Mouse (Mus musculus) brain, embryonic 14.5 days (tissue): ENCODE data around the gene Fgr. TPM values are rescaled to one million over a fixed set of nuclear protein-coding genes. Genes with fewer than 3 reads are reported as not detected.
"Not testable (repeated sequence)": the region's sequence is repeated elsewhere in the genome, so short reads cannot be mapped to it uniquely, and the experiment has no call there.

Experiments used
- DNase-seq: peaks from one replicate; pipeline ENCODE4 v3.0.0-alpha.2; 2011; ENCODE audit warnings: low read depth
- CTCF ChIP-seq: fragments of 200-500 bp; IDR thresholded peaks from 2 replicates; pipeline ENCODE4 v1.5.1; 2012; ENCODE audit warnings: inconsistent platforms, mild to moderate bottlenecking, moderate library complexity, borderline replicate concordance; ENCODE audit not compliant: insufficient read depth, insufficient read length; ENCODE audit errors: extremely low read depth
- POLR2A ChIP-seq: fragments of 200-500 bp; IDR thresholded peaks from 2 replicates; pipeline ENCODE4 v1.6.1; 2012; ENCODE audit warnings: mild to moderate bottlenecking, inconsistent platforms, borderline replicate concordance; ENCODE audit not compliant: poor library complexity, insufficient read depth, insufficient read length, severe bottlenecking; ENCODE audit errors: extremely low read depth
- polyA plus RNA-seq: library from polyadenylated mRNA; depleted of rRNA; stranded (reverse); fragments of >200 nt; gene quantifications from 2 replicates; pipeline ENCODE4 v1.2.3, GENCODE M21; 2012

Fgr gene
- polyA plus RNA-seq, 1 experiment, result 0.15 TPM

DNA sequence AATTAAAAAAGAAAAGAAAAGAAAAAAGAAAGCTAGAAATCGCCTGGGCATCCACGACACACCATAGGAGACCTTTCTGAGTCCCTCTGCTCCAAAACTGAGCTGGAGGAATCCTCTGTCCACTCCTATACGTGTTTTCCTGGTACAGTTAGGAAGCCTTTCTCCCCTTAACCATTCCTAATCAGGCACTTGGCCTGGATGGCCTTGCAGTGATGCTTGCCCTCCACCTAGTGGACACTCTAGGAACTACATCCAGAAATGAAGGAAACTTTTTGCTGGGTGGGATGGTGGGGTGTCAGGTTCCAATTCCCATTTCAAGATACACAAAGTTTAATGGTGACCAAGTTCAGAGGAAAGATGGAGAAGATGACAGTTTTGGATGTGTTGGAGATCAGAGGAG, 31.3 kb downstream of the Fgr start:
- peak; percentile 95 for TF ChIP-seq CTCF
- TF ChIP-seq POLR2A, result no peak

GRCm38 (mm10) chr4:133005885-133006451, 32.1 kb downstream of the Fgr start:
- not testable (repeated sequence) for DNase-seq

More for the DNA sequence above, 31.3 kb downstream of the Fgr start:
- DNase-seq, result peak; percentile 85

DNA sequence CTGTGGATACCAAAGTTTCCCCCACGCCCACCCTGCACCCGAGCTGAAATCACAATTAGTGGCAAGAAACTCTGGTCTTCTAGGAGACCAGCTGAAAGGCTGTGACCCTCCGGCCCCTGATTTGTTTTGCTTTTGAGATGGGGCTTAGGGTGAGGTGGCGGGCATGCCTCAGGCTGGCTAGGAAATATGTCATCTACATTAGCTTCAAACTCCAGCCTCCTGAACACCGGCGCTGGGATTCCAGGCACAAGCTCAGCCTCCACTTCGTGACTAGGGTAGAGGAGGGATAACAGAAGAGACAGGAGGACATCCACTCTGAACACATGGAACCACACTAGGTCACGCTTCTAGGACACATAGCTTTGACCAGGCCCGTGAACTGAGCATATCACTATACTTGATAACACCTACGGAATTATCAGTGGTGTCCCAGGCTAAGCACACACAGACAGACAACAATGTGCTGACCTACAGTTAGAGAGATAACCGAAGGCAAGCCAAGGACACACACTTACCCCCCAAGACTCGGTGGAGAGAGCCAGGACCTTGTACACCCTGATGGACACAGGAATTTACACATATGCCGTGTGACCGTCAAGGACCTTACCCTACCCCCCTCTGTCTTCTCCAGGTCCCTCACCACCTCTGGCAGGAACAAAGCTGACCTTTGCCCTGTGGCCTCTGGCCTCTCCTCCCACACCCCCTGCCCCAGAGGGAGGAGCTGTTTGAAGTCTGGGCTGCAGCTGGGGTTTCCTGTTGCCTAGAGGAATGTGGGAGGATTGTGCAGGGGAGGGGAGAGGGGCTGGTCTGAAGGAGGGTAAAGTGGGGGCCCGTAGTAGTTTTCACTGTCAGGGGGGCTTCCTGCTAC, 33.9 kb downstream of the Fgr start:
- DNase-seq, result no peak
- TF ChIP-seq CTCF, result no peak
- no peak for TF ChIP-seq POLR2A

DNA sequence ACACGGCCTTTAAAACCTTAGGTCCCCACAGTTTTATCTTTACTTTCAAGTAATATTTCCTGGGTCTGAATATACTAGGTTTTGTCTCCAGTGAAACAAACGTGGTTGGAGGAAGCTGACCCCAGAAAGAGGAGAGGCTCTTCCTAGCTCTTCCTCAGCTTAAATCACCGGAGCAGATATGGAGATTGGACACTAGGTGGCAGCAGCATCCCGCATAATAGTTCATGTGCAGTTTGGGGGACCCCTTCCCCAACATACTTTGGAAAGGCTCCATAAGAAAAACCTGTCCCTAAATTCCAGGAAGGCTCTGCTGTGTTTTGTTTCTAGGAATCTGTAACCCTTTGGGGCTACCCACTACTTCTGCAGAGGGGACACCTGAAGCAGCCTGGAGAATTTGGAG, 35.2 kb downstream of the Fgr start:
- DNase-seq, result peak; percentile 83
- TF ChIP-seq CTCF (peak; percentile 80; the same call in 1 of the 2 replicates), POLR2A (no peak)

- DNase-seq, result no peak
- TF ChIP-seq POLR2A, result no peak
Measured at GRCm38 (mm10) chr4:133009676-133010075, 35.8 kb downstream of the Fgr start.

GRCm38 (mm10) chr4:133010611-133011010, 36.7 kb downstream of the Fgr start:
- DNase-seq, result no peak
- TF ChIP-seq POLR2A, result no peak
- TF ChIP-seq CTCF, result no peak

GRCm38 (mm10) chr4:133011028-133011820, 37.3 kb downstream of the Fgr start, which contains the start of gene Ahdc1:
TSS of gene Ahdc1 (plus strand) at chr4:133011260.
- TF ChIP-seq POLR2A (0 out of 2 replicates have a peak, but pooled peaks have one; percentile 46), CTCF (no peak)
- DNase-seq, result peak; percentile 97

GRCm38 (mm10) chr4:133011821-133012775, 38.2 kb downstream of the Fgr start:
- peak; percentile 75 for DNase-seq
- TF ChIP-seq POLR2A (no peak), CTCF (no peak)

GRCm38 (mm10) chr4:133012776-133013265, 38.9 kb downstream of the Fgr start:
- DNase-seq, result no peak
- no peak for TF ChIP-seq POLR2A
- TF ChIP-seq CTCF, result no peak

- TF ChIP-seq CTCF (no peak), POLR2A (no peak)
- DNase-seq, result peak; percentile 56
Measured at GRCm38 (mm10) chr4:133013266-133013891, 39.5 kb downstream of the Fgr start.

- TF ChIP-seq POLR2A, result no peak
- TF ChIP-seq CTCF, result no peak
- no peak for DNase-seq
Measured at GRCm38 (mm10) chr4:133014088-133014487, 40.2 kb downstream of the Fgr start.
